ENCODE assay signal across 20 mouse cellular contexts in the genomic region with DNA sequence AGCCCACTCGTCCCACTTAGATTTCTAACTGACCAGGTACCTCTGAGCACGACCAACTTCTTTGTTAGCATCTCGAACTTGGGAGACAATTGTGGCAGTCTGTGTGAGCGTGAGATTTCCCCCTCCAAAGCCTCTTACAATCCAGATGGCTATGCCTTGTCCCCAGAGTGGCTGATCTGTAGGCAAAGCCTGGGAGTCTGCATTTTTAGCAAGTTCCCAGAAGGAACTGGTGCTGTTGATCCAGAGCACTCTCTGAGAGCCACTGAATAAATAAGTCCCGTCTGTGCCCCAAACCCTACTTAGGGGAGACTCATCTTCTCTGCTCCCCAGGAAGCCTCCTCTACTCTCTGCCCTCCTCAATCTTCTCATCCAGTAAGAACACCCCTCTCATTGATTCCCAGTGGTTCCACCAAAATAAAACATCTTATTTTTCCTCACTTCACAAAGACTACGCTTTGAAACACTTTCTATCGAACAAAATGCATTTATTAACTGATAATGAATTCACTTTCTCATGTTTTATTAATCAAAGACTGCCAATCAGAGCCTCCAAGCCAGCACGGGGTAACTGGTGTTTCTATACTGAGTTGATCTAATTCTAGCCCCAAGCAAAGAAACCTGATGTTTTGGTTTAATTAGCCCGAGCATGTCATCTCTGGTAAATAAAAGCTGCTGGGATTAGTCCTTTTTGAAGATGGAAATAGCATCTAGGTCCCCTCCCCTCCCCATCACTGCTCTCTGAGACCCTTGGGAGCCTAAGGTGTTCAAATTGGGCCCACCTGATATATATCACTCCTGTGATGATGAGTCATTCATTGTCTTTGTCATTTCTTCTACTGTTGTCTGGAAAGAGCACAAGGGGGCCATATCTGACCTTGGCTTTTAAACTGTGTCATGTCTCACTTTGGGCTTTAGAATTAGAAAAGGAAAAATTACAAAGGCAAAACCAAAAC. TPM values are rescaled to one million over a fixed set of nuclear protein-coding genes. Genes with fewer than 3 reads are reported as not detected.
DNase-seq lines count a peak whose midpoint lies in the region; ATAC-seq and TF ChIP-seq lines count a peak whose summit lies in the region.
"Had no signal": no experiment of that assay in that cellular context is flagged by ENCODE, and none has a peak within 500 bp of the region (broad histone marks: within the 10 kb centered on the region; RNA-seq: fewer than 3 reads in every experiment).

No protein-coding gene starts in this region.

- DNase-seq in layer of hippocampus, adult 2 months (ENCODE audit: low spot score in 2 of 2): no peak
- no peak for DNase-seq in layer of hippocampus, adult 8-10 months (ENCODE audit: low spot score in 2 of 2)
- no peak for DNase-seq in midbrain, embryonic 11.5 days (ENCODE audit: low spot score, missing footprints)
- DNase-seq in midbrain, postnatal 0 days (ENCODE audit: low spot score): no peak
- DNase-seq in spleen, postnatal 4 days (ENCODE audit: low spot score in 2 of 2): no peak
- DNase-seq in gastrocnemius, postnatal 10 days: no peak
- DNase-seq: adrenal gland, postnatal 36 days; B cell, adult 2 months; cerebellum, adult 11-12 months; cerebellum, postnatal 14 days; kidney, postnatal 4 days had no signal

- H3K36me3 ChIP-seq in forebrain, embryonic 16.5 days (ENCODE audit: control insufficient read depth, insufficient read depth): no peaks in the 10 kb centered on the region
- no peaks in the 10 kb centered on the region for H3K36me3 ChIP-seq in midbrain, embryonic 11.5 days (ENCODE audit: control insufficient read depth, insufficient read depth, low read length)
- H3K36me3 ChIP-seq in midbrain, postnatal 0 days (ENCODE audit: insufficient read depth, low read length): no peaks in the 10 kb centered on the region
- H3K36me3 ChIP-seq in neural tube, embryonic 15.5 days: no peaks in the 10 kb centered on the region
- H3K36me3 ChIP-seq: G1E had no signal

- H3K4me3 ChIP-seq in layer of hippocampus, adult 2 months: no peak overlapping the region
- no peak overlapping the region for H3K4me3 ChIP-seq in forebrain, embryonic 16.5 days (replicated peaks; ENCODE audit: low read length)
- no peak overlapping the region for H3K4me3 ChIP-seq in midbrain, embryonic 11.5 days (ENCODE audit: low read depth, low read length)
- no peak overlapping the region for H3K4me3 ChIP-seq in midbrain, postnatal 0 days (ENCODE audit: low read depth, low read length)
- no peak overlapping the region for H3K4me3 ChIP-seq in neural tube, embryonic 15.5 days (replicated peaks)

- H3K4me2 ChIP-seq in forebrain, embryonic 16.5 days (ENCODE audit: low read length): 0 out of 2 replicates have a peak overlapping the region, but pooled peaks have one; percentile 13
- peak overlapping the region; percentile 14; the same call in 1 of the 2 replicates for H3K4me2 ChIP-seq in midbrain, embryonic 11.5 days
- H3K4me2 ChIP-seq in midbrain, postnatal 0 days (ENCODE audit: low read depth, low read length, poor library complexity, severe bottlenecking): no peak overlapping the region
- H3K4me2 ChIP-seq in neural tube, embryonic 15.5 days: no peak overlapping the region
- H3K4me2 ChIP-seq: heart, embryonic 11.5 days had no signal

- H3K27me3 ChIP-seq in forebrain, embryonic 16.5 days (replicated peaks; ENCODE audit: control insufficient read depth, insufficient read depth, low read length): no peaks in the 10 kb centered on the region
- H3K27me3 ChIP-seq in midbrain, embryonic 11.5 days (ENCODE audit: control insufficient read depth, insufficient read depth, low read length): no peaks in the 10 kb centered on the region
- H3K27me3 ChIP-seq in midbrain, postnatal 0 days (ENCODE audit: insufficient read depth, low read length): no peaks in the 10 kb centered on the region
- H3K27me3 ChIP-seq in neural tube, embryonic 15.5 days (replicated peaks): no peaks in the 10 kb centered on the region
- H3K27me3 ChIP-seq: CH12.LX, Patski had no signal

- peaks cover 25% of the 10 kb centered on the region for H3K4me1 ChIP-seq in forebrain, embryonic 16.5 days (replicated peaks; ENCODE audit: control insufficient read depth, insufficient read depth, low read length)
- H3K4me1 ChIP-seq in midbrain, embryonic 11.5 days (ENCODE audit: control insufficient read depth, insufficient read depth, low read length): peaks cover 22% of the 10 kb centered on the region
- H3K4me1 ChIP-seq in midbrain, postnatal 0 days (ENCODE audit: insufficient read depth, low read length): peaks cover 6% of the 10 kb centered on the region; the same call in 1 of the 2 replicates
- peaks cover 13% of the 10 kb centered on the region; the same call in 1 of the 2 replicates for H3K4me1 ChIP-seq in neural tube, embryonic 15.5 days

- no peak for TF ChIP-seq CTCF in layer of hippocampus, adult 2 months (conservative IDR thresholded peaks at IDR 0.05)
- no peak for TF ChIP-seq CTCF in midbrain, postnatal 0 days (IDR thresholded peaks at IDR 0.05)

- no peaks in the 10 kb centered on the region for H3K9me3 ChIP-seq in forebrain, embryonic 16.5 days (ENCODE audit: control insufficient read depth, low read length)
- no peaks in the 10 kb centered on the region for H3K9me3 ChIP-seq in midbrain, embryonic 11.5 days (ENCODE audit: control insufficient read depth, low read length)
- no peaks in the 10 kb centered on the region for H3K9me3 ChIP-seq in midbrain, postnatal 0 days (ENCODE audit: low read length)
- no peaks in the 10 kb centered on the region for H3K9me3 ChIP-seq in neural tube, embryonic 15.5 days (replicated peaks)
- H3K9me3 ChIP-seq: G1E had no signal

- H3K27ac ChIP-seq in layer of hippocampus, adult 2 months: peak overlapping the region; percentile 11; the same call in 1 of the 2 replicates
- H3K27ac ChIP-seq in forebrain, embryonic 16.5 days (ENCODE audit: low read length): no peak overlapping the region
- H3K27ac ChIP-seq in midbrain, embryonic 11.5 days (ENCODE audit: low read depth, low read length): peak overlapping the region; percentile 66
- no peak overlapping the region for H3K27ac ChIP-seq in midbrain, postnatal 0 days (ENCODE audit: low read depth, low read length)
- H3K27ac ChIP-seq in neural tube, embryonic 15.5 days (replicated peaks): no peak overlapping the region
- H3K27ac ChIP-seq: macrophage; stomach, postnatal 0 days had no signal

- peak; percentile 64 for ATAC-seq in forebrain, embryonic 16.5 days
- peak; percentile 74 for ATAC-seq in midbrain, embryonic 11.5 days (ENCODE audit: low FRiP score)
- 0 out of 2 replicates have a peak, but pooled peaks have one; percentile 44 for ATAC-seq in midbrain, postnatal 0 days (ENCODE audit: low FRiP score)
- no peak for ATAC-seq in neural tube, embryonic 15.5 days (ENCODE audit: low FRiP score)
- ATAC-seq: intestine, postnatal 0 days; Patski had no signal

- WGBS in forebrain, embryonic 16.5 days: 15% methylated on average over 9 of the region's 9 CpGs
- 30% methylated on average over 9 of the region's 9 CpGs for WGBS in midbrain, embryonic 11.5 days
- 17% methylated on average over 9 of the region's 9 CpGs for WGBS in midbrain, postnatal 0 days
- 47% methylated on average over 9 of the region's 9 CpGs for WGBS in neural tube, embryonic 15.5 days

- H3K9ac ChIP-seq in forebrain, embryonic 16.5 days (replicated peaks; ENCODE audit: low read depth, low read length): no peak overlapping the region
- H3K9ac ChIP-seq in midbrain, embryonic 11.5 days (ENCODE audit: low read length): no peak overlapping the region; the same call in 1 of the 2 replicates
- no peak overlapping the region for H3K9ac ChIP-seq in midbrain, postnatal 0 days (replicated peaks; ENCODE audit: low read length, poor library complexity, severe bottlenecking)
- H3K9ac ChIP-seq in neural tube, embryonic 15.5 days (replicated peaks): no peak overlapping the region

RNA-seq across cellular contexts. Expression of gene Srgap3, which starts 38.6 kb away (rescaled TPM):
- 100 to 1,000 TPM; 288 to 291 TPM for total RNA-seq in layer of hippocampus, adult 2 months (2021)
- total RNA-seq in layer of hippocampus, adult 8-10 months (2022): 100 to 1,000 TPM; 230 to 304 (median 268) TPM
- polyA plus RNA-seq in forebrain, embryonic 16.5 days (2015; fragmentation: Nextera tagmentation; extraction: Ambion mirVana): 32.2 and 37.2 TPM in 2 replicates
- 48.9 and 54.9 TPM in 2 replicates for polyA plus RNA-seq in midbrain, embryonic 11.5 days (2014; fragmentation: Nextera tagmentation; extraction: Ambion mirVana)
- total RNA-seq in midbrain, postnatal 0 days (2014; rRNA removed): 58.6 and 77.6 TPM in 2 replicates
- 20.9 and 29.8 TPM in 2 replicates for polyA plus RNA-seq in midbrain, postnatal 0 days (2015; fragmentation: Nextera tagmentation; extraction: Ambion mirVana)
- polyA plus RNA-seq in neural tube, embryonic 15.5 days (2015; fragmentation: Nextera tagmentation; extraction: Ambion mirVana): 24.1 and 26.3 TPM in 2 replicates
- 10 to 100 TPM in 1 of 2 experiments, 1 to 10 TPM in 1; 7.8 to 12.4 TPM for total RNA-seq in gastrocnemius, postnatal 10 days (2021)
- polyA plus RNA-seq: G1E had no signal

Comparison
In these comparisons a context has a peak if more than half of its experiments do, and no peak if none do; other contexts are left out.
1. H3K27ac ChIP-seq: peak in layer of hippocampus, adult 2 months (single experiment) and midbrain, embryonic 11.5 days (single experiment); none in forebrain, embryonic 16.5 days (single experiment), midbrain, postnatal 0 days (single experiment) and neural tube, embryonic 15.5 days (single experiment).
2. H3K4me2 ChIP-seq: peak in forebrain, embryonic 16.5 days (single experiment) and midbrain, embryonic 11.5 days (single experiment); none in midbrain, postnatal 0 days (single experiment) and neural tube, embryonic 15.5 days (single experiment).